Mouse (Mus musculus): ENCODE measurements around the gene Olfr1036.
"Not testable (repeated sequence)": the region's sequence is repeated elsewhere in the genome, so short reads cannot be mapped to it uniquely, and the experiment has no call there.

Gene Olfr1036

DNA sequence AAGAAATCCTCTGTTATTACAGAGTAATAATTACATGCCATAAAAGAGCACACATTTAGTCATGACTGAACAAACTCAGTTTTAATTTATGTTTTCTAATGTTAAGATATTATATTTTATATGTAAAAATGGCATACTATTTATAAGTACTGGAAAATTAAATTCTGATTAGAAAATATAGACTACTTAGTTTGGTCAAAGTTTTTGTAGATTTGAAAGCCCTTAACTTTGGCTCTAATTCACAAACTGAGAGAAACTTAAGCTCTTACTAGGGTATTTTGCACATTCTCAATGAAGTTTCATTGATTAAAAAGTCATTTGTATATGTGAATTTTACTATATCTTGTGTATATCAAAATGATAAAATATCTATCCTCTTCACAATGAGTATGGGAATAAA is at the start of gene Olfr1036:
Gene Olfr1036 (plus strand): TSS at position 301 of the 400 bp plus-strand sequence.
- DNase-seq (ENCODE audit: low spot score in 2 of 2), result not testable (repeated sequence)

- DNase-seq (ENCODE audit: low spot score in 2 of 2), result no peak
Observed at GRCm38 (mm10) chr2:86045561-86045960, 28.2 kb upstream of the Olfr1036 start, which contains the start of gene Olfr1034. Gene Olfr1034, plus strand, starts transcription at chr2:86045861.

GRCm38 (mm10) chr2:86050777-86051176 is 23.0 kb upstream of the Olfr1036 start:
- DNase-seq (ENCODE audit: low spot score in 2 of 2), result not testable (repeated sequence)

DNA sequence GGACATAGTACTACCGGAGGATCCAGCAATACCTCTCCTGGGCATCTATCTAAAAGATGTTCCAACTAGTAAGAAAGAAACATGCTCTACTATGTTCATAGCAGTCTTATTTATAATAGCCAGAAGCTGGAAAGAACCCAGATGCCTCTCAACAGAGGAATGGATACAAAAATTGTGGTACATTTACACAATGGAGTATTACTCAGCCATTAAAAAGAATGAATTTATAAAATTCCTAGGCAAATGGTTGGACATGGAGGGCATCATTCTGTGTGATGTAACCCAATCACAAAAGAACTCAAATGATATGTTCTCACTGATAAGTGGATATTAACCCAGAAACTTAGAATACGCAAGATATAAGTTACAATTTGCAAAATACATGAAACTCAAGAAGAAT is 10.0 kb upstream of the Olfr1036 start:
- not testable (repeated sequence) for DNase-seq (ENCODE audit: low spot score in 2 of 2)

DNA sequence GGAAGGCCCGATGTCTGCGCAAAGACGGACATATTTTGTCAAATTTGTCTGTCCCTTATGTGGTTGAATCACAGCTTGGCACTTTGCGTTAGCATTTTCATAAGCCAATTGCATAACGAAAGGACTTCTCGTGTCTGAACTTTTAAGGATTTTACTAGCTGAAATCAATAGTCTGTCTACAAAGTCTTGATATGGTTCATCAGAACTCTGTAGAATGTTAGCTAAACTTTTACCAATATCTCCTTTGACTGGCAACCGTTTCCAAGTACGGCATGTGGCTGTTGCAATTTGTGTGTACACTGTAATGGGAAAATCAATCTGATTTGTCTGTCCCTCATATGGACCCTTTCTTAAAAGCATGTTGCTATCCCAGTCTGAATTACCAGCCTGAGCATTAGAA is 3.6 kb upstream of the Olfr1036 start:
- no peak for DNase-seq (ENCODE audit: low spot score in 2 of 2)

- DNase-seq (ENCODE audit: low spot score in 2 of 2), result not testable (repeated sequence)
Observed at GRCm38 (mm10) chr2:86080478-86080877, 6.7 kb downstream of the Olfr1036 start.

GRCm38 (mm10) chr2:86087285-86087684 is 13.5 kb downstream of the Olfr1036 start, which contains the start of gene Olfr1037:
Gene Olfr1037, minus strand, starts transcription at chr2:86087385.
- DNase-seq (ENCODE audit: low spot score in 2 of 2), result no peak
